Mouse (Mus musculus): Measurements from ENCODE around the gene Tap2. TPM values are rescaled to one million over a fixed set of nuclear protein-coding genes. Genes with fewer than 3 reads are reported as not detected.

Gene Tap2
- total and polyA plus RNA-seq, 3 experiments, result 54.8 to 121 (median 110) TPM

- dilution Hi-C loops (cut with MboI; ENCODE audit: extremely low pct_ligation_motif_present, extremely low pct_unique_long_range_greater_than_20kb, low sequenced_read_pairs), result no loop called here
- no peaks in the 10 kb centered on the region for H3K9me3 ChIP-seq (replicated peaks; ENCODE audit: low read length)
- peak overlapping the region; percentile 48; the same call in 1 of the 2 replicates for H3K27ac ChIP-seq (ENCODE audit: insufficient read depth, low read depth)
- H3K4me2 ChIP-seq (ENCODE audit: insufficient read depth, low read depth, poor library complexity, severe bottlenecking), result peak overlapping the region; percentile 89
- TF ChIP-seq KAT2A (IDR thresholded peaks at IDR 0.05; ENCODE audit: insufficient replicate concordance, low read length), result no peak
- no peak for TF ChIP-seq ZNF384 (IDR thresholded peaks at IDR 0.05; ENCODE audit: low read depth, low read length)
- no peak for TF ChIP-seq MYC (IDR thresholded peaks at IDR 0.05; ENCODE audit: low read depth, low read length)
- no peak; the same call in 1 of the 2 replicates for TF ChIP-seq POLR2AphosphoS2 (IDR thresholded peaks at IDR 0.05; ENCODE audit: low read depth, low read length)
- TF ChIP-seq NRF1 (IDR thresholded peaks at IDR 0.05; ENCODE audit: low read depth, low read length), result no peak
- TF ChIP-seq MAZ (IDR thresholded peaks at IDR 0.05; ENCODE audit: low read depth, low read length), result no peak
- TF ChIP-seq MXI1 (IDR thresholded peaks at IDR 0.05; ENCODE audit: low read depth, low read length), result no peak; the same call in 1 of the 2 replicates
- no peak for TF ChIP-seq TCF12 (IDR thresholded peaks at IDR 0.05; ENCODE audit: low read depth, low read length)
- TF ChIP-seq USF2 (conservative IDR thresholded peaks at IDR 0.05; ENCODE audit: low read depth, low read length), result no peak
- TF ChIP-seq SIN3A (IDR thresholded peaks at IDR 0.05; ENCODE audit: low read length), result no peak
- TF ChIP-seq SMC3 (IDR thresholded peaks at IDR 0.05; ENCODE audit: low read depth, low read length), result no peak
- TF ChIP-seq UBTF (IDR thresholded peaks at IDR 0.05; ENCODE audit: low read depth, low read length), result no peak
- no peak for TF ChIP-seq MEF2A (IDR thresholded peaks at IDR 0.05; ENCODE audit: borderline replicate concordance, low read depth, low read length)
- no peak for TF ChIP-seq E2F4 (IDR thresholded peaks at IDR 0.05; ENCODE audit: insufficient replicate concordance, low read depth, low read length)
- no peak for TF ChIP-seq ZC3H11A (IDR thresholded peaks at IDR 0.05; ENCODE audit: low read depth, low read length)
- TF ChIP-seq RAD21 (IDR thresholded peaks at IDR 0.05; ENCODE audit: low read depth, low read length), result no peak
- TF ChIP-seq POLR2A (IDR thresholded peaks at IDR 0.05; ENCODE audit: low read depth, low read length), result no peak
- no peak; the same call in 1 of the 2 replicates for TF ChIP-seq CHD1 (IDR thresholded peaks at IDR 0.05; ENCODE audit: low read depth, low read length)
- TF ChIP-seq MAFK (IDR thresholded peaks at IDR 0.05; ENCODE audit: insufficient replicate concordance, low read length), result no peak
- peak overlapping the region; percentile 53 to 69 (median 57) for H3K4me3 ChIP-seq (replicated peaks in 1 of 3; ENCODE audit: low read depth in 2 of 3, low read length in 2 of 3, poor library complexity in 1 of 3)
- peak overlapping the region; percentile 58 for H3K9ac ChIP-seq (ENCODE audit: insufficient read depth, low read depth)
- H3K79me2 ChIP-seq (replicated peaks; ENCODE audit: control insufficient read depth, extremely low read depth, insufficient read depth, poor library complexity, severe bottlenecking), result peaks cover 43% of the 10 kb centered on the region
- H3K4me1 ChIP-seq (ENCODE audit: control insufficient read depth in 1 of 2, insufficient read depth in 2 of 2), result peaks cover 12 to 50% of the 10 kb centered on the region in 2 experiments
- no peak for DNase-seq (ENCODE audit: extremely low read depth)
- in situ Hi-C loops (cut with MboI; ENCODE audit: low pct_ligation_motif_present, low pct_unique_long_range_greater_than_20kb, low sequenced_read_pairs), result no loop called here
- no peaks in the 10 kb centered on the region for H3K27me3 ChIP-seq (replicated peaks)
- peaks cover 34 to 51% of the 10 kb centered on the region in 2 experiments for H3K36me3 ChIP-seq (replicated peaks in 1 of 2; ENCODE audit: control insufficient read depth in 1 of 2, insufficient read depth in 1 of 2, low read length in 1 of 2)
These were observed 3.3 kb upstream of the Tap2 start for GRCm38 (mm10) chr17:34200047-34200446.

- Histone ChIP-seq H3K79me2 (replicated peaks; ENCODE audit: control insufficient read depth, extremely low read depth, insufficient read depth, poor library complexity, severe bottlenecking) (peaks cover 44% of the 10 kb centered on the region), H3K9me3 (replicated peaks; ENCODE audit: low read length) (no peaks in the 10 kb centered on the region), H3K27ac (ENCODE audit: insufficient read depth, low read depth) (peak overlapping the region; percentile 45), H3K9ac (ENCODE audit: insufficient read depth, low read depth) (peak overlapping the region; percentile 58), H3K4me1 (ENCODE audit: control insufficient read depth in 1 of 2, insufficient read depth in 2 of 2) (peaks cover 12 to 43% of the 10 kb centered on the region in 2 experiments), H3K36me3 (replicated peaks in 1 of 2; ENCODE audit: control insufficient read depth in 1 of 2, insufficient read depth in 1 of 2, low read length in 1 of 2) (peaks cover 30 to 44% of the 10 kb centered on the region in 2 experiments), H3K4me2 (ENCODE audit: insufficient read depth, low read depth, poor library complexity, severe bottlenecking) (peak overlapping the region; percentile 89), H3K27me3 (replicated peaks) (no peaks in the 10 kb centered on the region), H3K4me3 (replicated peaks in 1 of 3; ENCODE audit: low read depth in 2 of 3, low read length in 2 of 3, poor library complexity in 1 of 3) (peak overlapping the region in 1 of 3 experiments; percentile 6)
- in situ Hi-C loops (cut with MboI; ENCODE audit: low pct_ligation_motif_present, low pct_unique_long_range_greater_than_20kb, low sequenced_read_pairs), result no loop called here
- dilution Hi-C loops (cut with MboI; ENCODE audit: extremely low pct_ligation_motif_present, extremely low pct_unique_long_range_greater_than_20kb, low sequenced_read_pairs), result no loop called here
- no peak for TF ChIP-seq CHD2 (IDR thresholded peaks at IDR 0.05; ENCODE audit: low read length)
- TF ChIP-seq EP300 (IDR thresholded peaks at IDR 0.05; ENCODE audit: low read length), result no peak
- no peak for TF ChIP-seq HCFC1 (IDR thresholded peaks at IDR 0.05; ENCODE audit: low read depth, low read length)
- no peak; the same call in 1 of the 2 replicates for TF ChIP-seq CHD1 (IDR thresholded peaks at IDR 0.05; ENCODE audit: low read depth, low read length)
- TF ChIP-seq MYC (IDR thresholded peaks at IDR 0.05; ENCODE audit: low read depth, low read length), result no peak
- TF ChIP-seq RCOR1 (conservative IDR thresholded peaks at IDR 0.05; ENCODE audit: low read depth, low read length), result no peak
- no peak for TF ChIP-seq BHLHE40 (IDR thresholded peaks at IDR 0.05; ENCODE audit: low read depth, low read length)
- no peak for DNase-seq (ENCODE audit: extremely low read depth)
These were observed 2.4 kb upstream of the Tap2 start for GRCm38 (mm10) chr17:34200772-34201505.

Data from CH12.LX (cell line).